Mouse (Mus musculus) lung, postnatal 4 days (tissue): ENCODE data around the gene Iqce.

ENCODE experiments used
- DNase-seq, 2 experiments: peaks; one replicate each; pipeline ENCODE4 v3.0.0; 2021

The Iqce gene

DNA sequence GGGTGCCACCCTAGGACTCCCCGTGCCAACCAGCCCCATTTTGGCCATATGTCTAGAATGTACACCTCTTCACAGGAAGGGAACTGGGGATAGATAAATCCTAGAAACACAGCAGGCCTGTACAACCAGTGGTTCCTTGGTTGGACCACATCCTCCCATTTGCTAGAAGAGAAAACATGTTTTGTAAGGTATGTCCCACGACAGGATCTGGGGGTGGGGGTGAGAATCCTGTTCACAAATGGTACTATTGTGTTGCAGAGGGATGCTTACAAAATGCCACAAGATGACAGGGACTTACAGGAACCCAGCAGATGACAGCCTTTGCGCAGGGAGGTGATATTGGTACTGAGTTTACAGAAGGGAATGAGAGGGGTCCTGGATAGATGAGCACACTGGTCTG is 64.2 kb downstream of the Iqce start:
- no peak for DNase-seq

DNA sequence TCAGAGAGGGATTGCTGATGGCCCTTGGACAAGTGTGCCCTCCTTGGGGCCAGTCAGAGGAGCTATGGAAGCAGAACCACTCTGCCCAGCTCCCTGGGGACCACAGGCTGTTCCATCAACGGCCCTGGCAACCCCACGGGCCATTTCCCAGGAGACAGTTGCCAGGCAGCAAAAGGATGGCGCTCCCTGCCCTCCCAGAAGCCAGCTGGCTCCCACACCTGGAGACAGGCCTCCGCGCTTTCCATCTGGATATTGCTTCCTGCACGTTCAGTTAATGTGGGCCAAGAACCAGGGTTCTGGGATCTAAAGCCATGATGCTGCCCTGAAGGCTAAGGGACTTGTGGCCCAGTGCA is 65.1 kb downstream of the Iqce start:
- DNase-seq = no peak

DNA sequence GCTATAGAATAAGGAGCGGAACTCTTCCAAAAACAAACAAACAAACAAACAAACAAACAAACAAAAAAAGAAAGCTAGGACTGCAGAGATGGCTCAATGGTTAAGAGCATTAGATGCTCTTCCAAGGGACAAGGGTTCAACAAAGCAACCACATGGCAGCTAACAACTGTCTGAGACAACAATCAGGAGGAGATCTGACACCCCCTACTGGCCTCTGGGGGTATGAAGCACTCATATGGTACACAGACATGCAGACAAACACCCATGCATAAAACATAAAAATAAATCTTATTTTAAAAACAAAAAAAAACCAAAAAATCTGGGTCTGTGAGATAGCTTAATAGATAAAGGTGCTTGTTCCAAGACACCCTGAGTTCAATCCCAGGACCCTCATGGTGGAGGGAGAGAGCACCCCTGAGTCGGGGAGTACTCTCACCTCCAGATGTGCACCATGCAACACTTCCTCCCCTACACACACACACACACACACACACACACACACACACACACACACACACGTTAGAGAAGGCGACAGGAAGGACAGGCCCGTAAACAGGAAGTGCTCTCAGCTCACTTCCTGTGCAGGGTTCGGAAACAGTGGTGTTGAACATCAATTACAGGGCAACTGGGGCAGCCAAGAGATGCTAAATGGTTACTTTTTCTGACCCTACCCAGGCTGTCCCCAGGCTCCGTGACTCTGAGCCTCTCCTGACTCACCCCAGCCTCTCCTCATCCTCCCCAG is 65.7 kb downstream of the Iqce start:
- DNase-seq = peak; percentile 51 to 66

DNA sequence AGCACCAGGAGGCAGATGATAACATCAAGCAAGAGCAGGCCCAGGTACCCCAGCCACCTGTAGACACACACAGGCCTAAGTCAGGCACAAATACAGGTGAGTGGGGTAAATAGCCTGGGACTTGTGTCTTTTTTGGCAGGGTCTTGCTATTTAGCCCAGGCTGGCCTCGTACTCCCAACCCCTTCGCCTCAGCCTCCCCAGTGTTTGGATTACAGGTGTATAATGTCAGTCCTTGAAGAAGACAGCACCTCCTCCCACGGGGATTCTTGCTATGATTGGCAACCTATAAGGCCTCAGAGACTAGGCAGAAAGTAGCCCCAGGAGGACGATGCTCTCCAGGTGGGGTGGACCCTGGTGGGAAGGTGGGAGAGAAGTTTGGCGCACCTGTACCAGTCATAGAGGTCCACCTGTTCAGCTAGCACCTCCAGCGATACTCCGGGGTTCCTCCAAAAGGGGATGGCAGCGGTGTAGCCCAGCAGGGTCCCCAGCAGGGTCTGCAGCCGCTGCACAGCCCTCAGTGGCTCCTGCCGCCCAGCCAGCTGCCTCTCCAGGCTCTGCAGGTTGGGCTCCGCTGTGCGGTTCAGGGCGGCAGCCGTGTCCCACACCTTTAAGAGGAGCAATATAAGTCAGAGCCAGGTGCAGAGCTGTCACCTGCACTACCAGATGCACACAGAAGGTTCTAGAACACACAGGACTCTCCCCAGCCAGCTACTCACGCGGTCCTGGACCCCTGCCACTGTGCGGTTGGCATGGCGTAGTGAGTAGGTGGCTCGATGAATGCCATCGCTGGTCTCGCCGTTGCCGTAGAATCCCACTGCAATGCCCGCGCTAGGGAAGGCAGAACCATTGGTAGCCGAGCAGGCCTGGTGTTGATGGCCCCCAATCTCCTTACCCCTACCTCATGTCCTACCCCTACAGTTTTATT is 67.1 kb downstream of the Iqce start:
- no peak for DNase-seq

DNA sequence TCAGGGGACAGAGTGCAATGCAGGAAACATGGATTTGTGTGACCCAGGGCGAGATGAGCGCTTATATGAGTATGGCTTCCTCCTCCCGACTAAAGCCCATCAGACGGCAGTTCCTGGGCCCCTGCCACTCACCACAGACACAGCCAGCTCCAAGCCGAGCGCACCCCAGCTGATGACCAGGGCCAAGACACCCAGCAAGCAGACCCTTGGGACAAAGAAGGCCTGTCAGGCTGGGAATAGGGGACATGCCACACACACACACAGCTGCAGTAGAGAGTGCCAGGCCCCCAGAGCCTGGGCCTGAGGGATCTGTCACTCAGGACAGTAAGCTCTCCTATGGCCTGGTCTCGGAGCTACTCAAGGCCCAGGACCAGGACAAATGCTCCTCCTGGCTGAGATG is 68.7 kb downstream of the Iqce start:
- no peak for DNase-seq

DNA sequence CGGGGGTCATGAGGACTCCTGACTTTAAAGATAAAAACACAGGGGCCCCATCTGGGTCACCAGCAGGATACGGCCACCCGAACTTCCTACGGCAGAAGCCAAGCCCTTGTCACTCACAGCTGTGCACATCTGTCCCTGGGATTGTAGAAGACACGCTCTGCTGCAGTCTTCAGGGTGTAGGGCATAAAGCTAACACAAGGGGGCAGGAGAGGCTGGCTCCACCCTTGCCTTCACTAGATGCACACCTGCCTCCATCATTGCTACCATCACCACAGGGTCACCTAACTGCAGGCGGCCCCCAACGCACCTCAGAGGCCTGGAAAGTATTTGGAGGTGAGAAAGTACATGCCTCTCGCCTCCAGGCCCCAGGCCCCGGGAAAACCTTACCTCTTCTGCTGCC is 73.2 kb downstream of the Iqce start:
- DNase-seq = peak in 1 of 2 experiments; percentile 23

DNA sequence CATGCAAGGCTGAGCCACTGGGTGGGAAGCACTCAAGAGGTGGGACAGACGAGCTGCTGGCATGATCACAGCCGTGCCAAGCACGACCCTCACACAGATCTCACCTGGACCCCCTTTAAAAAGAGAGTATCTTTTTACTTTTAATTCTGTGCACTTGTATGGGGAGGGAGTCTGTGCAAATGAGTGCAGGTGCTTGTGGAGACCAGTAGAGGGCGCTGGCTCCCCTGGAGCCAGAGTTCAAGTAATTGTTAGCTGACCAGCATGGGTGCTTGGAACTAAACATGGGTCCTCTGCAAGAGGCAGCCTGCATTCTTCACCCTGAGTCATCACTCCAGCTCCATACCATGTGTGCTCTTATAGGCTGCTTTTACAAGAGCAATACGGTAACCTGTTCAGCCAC is 74.6 kb downstream of the Iqce start:
- no peak for DNase-seq

DNA sequence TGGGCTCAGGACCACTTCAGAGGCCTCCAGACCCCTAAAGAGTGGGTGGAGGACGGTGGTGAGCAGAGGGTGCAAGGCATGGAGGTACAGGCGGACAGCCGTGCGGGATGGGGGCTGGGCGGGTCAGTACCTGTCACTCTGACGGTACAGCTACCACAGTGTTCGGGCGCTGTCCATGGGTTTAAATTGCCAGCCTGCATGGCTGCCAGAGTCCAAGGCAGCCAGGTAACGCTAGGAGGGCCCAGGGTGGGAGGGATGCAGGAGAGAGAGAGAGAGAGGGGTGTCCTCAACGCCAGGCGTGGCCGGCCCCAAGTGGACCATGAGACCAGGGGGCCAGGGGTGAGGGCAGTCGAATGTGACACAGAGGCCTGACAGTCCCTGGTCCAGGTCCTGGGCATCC is 77.2 kb downstream of the Iqce start:
- DNase-seq = no peak

DNA sequence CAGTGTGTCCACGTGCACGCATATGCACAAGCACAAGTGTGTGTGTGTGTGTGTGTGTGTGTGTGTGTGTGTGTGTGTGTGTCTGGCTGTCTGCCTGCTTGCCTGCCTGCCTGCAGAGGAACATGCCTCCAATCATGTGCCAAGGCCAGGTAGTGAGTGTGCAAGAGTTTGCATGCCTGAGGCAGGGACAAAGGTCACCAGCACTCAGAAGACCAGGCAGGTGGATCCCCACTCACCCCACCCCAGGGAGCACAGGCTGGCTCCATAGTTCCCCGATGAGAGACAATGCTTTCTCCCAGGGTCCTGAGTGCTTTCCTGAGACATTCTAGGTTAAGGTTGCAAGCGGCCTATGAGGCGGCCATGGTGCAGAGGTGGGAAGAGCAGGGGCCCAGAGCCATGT is 77.9 kb downstream of the Iqce start:
- no peak for DNase-seq

DNA sequence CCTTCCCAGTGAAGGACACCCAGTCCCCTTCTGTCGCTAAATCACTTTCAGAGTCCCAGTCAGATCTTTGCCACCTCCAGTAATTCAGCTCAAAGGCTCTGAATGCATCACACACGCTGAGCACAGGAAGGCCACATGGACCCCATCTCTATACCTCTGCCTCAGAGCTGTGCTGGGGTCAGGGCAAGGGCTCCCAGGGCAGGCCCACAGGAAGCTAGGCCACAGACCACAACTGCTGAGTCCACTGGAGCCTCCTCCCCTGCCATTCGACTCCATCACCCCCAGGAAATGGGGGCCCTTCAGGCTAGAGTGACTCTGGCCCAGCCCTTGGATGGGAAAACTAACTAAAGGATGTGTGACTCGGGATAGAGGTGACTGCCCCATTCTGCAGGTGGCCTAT is 78.4 kb downstream of the Iqce start:
- DNase-seq = no peak

DNA sequence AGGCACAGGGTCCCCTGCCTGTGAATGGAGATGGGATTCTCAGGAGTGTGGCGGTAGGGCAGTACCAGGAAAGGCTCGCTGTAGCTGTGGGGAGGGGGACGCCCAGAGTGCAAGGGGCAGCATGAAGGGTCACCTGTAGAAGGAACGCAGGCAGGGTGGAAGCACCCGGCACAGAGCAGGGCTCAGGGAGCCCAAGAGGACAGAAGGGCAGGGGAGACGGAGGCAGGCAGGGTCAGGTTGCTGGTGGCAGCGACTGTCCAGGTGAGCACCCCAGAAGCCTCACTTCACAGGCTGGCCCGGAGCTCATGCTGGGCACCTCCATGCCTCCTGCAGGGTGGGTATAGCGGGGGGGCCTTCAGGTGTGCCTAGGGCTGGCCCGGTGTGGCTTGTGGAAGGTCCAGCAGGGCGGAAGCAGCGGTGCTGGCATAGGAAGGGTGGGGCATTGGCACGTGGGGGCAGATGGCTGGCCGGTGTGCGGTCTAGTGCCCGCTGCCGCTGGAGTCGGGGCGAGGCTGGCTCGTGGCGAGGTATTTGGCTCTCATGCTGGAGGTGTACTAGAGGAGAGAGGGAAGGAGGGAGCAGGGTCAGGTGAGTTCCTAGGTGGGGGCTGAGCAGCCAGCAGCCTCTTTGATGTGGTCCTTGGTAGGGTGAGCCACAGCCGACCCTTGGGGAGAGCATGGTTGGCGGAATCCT is 79.1 kb downstream of the Iqce start:
- no peak for DNase-seq

DNA sequence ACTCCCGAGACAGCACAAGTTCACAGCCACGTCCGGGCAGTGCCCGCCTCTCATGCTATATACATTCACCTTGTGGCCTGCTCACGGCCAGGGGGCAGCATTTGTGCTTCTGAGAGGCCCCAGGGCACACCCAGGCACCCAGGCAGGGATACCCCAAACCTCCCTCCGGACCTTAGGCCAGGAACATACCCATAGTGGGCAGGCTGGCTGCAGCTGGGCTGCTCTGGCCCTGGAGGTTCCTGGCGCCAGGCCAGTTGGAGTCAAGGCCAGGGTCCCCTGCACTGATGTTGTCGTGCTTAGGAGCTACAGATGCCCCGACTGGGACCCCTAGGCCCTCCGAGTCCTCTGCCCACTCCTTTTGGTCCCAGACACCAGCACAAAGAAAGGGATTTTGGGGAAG is 80.7 kb downstream of the Iqce start:
- DNase-seq = peak in 1 of 2 experiments; percentile 55

DNA sequence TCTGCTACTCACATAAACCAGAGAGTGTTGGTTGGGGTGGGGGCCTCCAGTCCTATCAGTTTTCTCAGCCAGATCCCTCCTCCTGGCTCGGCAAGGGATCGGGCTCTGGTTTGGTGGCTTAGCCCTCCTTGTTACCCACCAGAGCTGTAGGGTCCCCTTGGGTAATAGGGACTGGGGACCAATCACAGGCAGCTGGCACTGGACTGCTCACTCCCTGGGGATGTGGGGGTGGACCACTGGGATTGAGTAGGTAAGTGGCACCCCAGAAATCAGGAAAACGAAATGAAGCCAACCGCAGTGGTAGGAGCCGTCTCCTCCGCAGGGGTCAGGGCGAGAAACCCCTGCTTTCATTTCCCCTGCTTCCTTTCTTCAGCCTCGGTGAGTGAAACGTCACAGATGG is 81.1 kb downstream of the Iqce start:
- DNase-seq = no peak

DNA sequence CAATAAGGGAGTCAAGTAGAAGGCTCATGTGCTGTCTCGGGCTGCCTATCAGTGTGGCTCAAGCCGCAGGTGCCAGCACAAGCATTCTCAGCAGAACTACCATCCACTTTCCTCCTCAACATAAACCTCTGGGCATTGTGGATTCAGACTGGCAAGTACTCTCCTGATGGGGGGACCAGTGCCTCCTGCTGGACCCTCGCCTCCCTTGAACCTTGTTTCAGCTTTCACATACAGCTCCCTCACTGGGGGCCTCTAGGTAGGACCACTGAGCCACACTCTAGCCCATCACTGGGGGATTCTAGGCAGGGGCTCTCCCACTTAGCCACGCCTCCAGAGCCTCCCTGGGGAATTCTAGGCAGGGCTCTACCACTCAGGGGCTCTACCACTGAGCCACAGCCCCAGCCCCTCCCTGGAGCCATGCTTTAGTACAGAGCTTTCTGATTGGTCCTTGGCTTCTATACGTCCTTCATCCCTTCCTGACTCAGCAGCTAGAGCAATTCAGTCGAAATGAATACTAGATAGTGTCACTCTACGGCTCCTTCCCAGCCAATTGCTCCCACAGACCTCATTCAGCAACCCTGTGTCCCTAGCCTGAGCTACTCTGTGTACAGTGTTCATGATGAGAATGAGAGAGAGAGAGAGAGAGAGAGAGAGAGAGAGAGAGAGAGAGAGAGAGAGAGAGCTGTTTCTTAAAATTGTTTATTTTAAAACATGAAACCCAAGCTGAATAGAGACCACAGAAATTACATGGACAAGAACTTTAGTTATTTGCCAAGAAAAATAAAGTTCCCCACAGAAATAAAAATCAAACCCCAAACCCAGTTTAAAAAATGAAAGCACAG is 82.1 kb downstream of the Iqce start:
- no peak for DNase-seq

DNA sequence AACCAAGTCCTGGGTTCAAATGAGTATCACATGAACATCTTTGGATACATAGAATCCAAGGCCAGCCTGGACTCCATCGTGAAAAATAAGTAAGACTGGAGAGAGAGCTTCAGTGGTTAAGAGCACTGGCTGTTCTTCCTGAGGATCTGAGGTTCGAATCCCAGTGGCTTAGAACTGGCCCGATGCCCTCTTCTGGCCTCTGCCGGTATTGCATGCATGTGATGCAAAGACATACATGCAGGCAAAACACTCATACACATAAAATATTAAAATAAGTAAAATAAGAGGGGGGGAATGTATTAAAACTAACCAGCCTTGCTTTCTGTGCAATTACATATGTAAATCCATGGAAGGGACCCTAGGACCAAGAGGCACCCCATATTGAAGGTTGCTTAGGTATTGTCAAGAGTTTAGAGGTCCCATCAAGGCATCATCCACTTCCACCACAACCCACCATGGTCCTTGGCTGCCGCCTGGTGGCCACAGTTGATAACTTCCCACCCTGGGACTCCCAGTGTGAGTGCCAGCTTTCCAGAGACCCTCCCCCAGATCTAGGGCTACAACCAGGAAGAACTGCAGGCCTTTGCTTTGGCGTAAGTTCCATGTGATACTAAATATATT is 82.9 kb downstream of the Iqce start:
- peak; percentile 79 to 87 for DNase-seq

DNA sequence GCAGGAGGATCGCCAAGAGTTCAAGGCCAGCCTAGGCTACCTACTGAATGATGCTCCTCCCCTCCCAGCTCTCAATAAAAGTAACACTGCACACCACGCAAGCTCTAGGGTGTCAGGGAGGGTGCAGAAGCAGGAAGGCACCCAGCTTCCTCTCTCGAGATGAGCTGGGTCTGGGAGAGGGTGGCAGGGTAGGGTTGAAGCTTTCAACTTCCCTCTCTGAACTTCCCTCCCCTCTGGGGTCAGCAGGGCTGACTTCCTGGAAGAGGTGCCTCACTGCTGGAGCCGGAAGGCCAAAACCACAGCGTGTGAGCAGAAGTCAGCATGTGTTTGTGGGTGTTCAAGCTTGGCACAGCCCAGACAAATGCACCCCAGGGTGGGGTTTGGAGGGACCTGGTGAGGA is 84.5 kb downstream of the Iqce start:
- DNase-seq = peak; percentile 80 to 84

DNA sequence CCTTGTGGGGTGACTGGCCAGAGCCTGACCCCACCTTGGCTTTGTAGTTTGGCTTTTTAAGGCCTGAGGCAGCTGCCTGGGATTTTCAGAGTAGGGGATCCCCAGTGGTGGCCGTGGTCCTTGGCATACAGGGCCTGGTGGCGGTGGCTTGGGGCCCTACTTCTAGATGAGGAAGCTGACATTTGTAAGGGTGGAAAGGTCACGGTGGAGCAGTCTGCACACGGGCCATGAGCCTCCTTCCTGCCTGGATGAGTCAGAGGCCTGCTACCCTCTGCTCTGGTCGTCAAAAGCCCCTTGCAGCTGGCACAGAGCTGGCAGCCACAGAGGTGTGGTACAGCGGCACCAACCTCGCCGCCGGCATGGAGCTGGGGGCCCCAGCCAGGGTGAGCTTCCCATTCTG is 85.5 kb downstream of the Iqce start:
- DNase-seq = peak; percentile 69 to 72

DNA sequence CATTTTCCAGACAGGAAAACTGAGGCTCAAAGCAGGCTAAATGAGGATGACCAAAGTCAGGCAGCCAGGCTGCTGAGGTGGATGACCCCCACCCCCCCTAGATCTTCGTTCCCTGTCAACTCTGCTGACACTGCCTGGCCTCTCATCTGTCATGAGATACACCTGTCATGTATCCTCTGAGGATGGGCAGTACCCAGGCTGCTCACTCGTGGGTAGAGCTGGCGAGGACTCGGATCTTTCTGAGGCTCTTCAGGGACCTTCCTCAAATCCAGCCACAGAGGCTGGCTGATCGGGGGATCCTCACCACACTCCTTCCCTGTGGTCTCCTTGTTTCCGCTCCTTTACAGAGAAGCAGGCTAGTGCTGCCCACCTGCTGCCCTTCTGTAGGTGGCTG is 86.1 kb downstream of the Iqce start:
- DNase-seq = no peak

DNA sequence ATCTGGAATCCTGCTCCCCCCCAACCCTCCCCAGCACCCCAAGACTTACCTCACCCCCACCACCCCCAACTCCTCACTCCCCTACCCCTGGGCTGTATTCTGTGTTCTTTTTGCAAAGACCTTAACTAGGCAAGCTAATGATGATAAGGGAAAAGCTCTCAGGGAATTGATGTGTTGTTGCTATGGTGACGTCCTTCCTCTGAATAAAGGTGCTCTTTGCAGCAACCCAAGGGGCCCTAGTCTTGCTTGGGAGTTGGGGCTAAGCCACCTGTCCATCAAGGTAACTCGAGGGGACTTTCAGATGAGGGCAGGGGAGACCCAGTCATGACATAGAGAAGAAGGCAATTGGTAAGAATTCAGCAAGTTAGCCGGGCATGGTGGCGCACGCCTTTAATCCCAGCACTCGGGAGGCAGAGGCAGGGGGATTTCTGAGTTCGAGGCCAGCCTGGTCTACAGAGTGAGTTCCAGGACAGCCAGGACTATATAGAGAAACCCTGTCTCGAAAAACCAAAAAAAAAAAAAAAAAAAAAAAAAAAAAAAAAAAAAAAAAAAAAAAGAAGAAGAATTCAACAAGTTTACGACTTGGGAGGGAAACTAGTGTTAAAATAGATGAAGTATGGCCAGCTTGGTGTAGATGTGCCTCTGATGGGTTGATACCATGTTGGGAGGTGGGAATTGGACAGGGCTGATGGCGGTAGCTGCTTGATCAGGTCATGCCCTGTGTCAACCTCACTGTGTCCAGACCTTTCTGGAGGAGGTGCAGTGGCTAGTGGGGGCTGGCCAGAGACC is 86.7 kb downstream of the Iqce start:
- DNase-seq = no peak

DNA sequence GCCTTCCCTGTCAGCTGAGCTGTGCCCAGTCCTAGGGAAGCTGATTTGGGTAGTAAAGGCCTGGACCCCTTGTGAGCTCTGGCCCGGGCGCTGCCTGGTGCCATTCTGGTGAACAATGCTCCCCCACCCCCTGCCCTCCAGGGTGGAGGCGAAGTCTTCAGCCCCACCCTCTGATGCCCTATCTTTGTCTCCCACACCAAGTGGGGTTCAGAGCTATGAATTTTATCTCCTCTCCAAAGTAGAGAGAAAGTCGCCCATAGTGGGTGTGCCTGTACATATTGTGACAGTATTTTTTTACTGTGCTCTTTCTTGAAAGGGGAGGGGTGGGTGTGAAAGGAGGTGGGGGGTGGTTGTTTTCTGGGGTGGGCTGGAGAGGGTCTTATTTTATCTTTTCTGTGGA is 87.3 kb downstream of the Iqce start:
- DNase-seq = no peak

DNA sequence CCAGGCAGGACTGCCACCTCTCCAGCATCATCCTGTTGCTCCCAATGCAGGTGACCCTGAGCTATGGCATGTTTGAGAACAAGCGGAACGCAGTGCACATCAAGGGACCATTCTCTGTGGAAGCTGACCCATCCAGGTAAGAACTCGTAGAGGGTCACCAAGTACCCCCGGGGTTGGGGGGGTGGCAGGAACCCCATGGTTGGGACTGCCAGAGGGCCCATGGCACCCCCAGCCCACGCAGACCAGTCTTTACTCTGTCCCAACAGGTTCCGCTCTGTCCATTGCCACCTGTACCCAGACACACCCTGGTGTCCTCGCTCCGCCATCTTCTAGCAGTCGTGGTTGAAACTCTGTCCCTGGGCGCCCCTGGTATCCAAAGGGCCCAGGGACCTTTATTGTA is 88.0 kb downstream of the Iqce start:
- DNase-seq = no peak

DNA sequence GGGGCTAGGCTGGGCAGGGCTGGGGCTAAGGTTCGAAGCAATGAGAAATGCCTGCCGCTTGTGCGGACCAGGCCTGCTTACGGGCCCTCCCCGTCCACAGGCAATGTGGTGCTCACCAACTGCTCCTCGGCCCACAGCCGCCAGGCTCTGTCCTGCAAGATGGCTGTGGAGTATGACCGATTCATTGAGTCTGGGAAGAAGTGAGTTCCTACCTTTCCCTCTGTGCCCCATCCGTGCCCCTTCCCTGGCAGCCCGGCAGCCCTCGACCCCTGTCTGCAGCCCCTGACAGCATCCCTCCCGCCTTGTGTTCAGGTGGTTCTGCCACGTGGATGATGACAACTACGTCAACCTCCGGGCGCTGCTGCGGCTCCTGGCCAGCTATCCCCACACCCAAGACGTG is 90.0 kb downstream of the Iqce start:
- DNase-seq = no peak
